Mouse (Mus musculus) layer of hippocampus, adult 11-12 months (tissue): ENCODE results near the gene Polr2c.

Experiments used
- DNase-seq: peaks from one replicate; pipeline ENCODE4 v3.0.0; 2022; ENCODE audit warnings: low spot score

The Polr2c gene

GRCm38 (mm10) chr8:94880742-94881141 is 23.5 kb downstream of the Polr2c start:
- DNase-seq: no peak

DNA sequence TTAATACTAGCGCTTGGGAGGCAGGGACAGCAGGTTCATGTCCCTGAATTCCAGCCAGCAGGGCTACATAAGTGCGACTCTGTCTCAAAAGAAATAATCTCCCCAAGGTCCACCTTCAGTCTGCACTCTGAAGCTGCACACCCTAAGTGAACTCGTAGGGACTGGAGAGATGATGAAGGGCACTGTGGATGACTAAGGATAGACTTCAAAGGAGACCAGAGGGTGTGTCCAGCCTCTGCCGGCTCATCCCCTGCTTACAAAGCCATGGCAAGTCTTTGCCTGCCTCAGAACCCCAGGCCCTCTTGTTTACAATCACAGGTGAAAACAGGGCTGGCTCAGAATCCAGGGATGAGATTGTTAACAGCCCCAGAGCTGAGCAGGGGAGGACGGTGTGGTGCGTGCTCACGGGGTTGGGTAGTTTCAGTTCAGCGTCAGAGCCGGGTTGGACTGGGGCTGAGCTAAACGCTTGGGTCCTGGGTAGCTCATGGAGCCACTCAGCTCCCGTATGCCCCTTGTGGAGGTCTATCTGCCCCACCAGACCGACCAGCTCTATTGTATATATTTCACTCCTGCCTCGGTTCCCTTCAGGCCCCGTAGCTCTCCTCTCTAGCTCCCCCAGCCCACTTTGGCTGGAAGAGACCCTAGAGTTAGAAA is 31.3 kb downstream of the Polr2c start:
- no peak for DNase-seq

DNA sequence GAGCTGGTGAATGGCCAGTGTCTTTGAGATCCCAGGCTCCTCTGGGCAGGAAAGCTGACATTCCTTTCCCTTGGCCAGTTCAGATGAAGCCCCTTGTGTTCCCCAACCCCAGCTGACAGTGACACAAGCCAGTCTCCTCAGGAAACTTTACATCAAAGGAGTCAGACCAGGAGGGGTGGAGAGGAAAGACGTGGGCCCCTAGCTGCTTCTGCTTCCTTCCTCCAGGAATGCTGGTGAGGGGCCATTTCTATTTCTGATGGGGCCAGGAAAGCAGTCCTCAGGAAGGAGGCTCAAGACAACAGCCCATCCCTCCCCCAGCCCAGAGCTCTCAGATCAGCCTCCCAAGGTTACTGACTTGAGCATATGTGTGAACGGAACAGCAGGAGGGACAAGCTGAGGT is 35.7 kb downstream of the Polr2c start:
- no peak for DNase-seq

DNA sequence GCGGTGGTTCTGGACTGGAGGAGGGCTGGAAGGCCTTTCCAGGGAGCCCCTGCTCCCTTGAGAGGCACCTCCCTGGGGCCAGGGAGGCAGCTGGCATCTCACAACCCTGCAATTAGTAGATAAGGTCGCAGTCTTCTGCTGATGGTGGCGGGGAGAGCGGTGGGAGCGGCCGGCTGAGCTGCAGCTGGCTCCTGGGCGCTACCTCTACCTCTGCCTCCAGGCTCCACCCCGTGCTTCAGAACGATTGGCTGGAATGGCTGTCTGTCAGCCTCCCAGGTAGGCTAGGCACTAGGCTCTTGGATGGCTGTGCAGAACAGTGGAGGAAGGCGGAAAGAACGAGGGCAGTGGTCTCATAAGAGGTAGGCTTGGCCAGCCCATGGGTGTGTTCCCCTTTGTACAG is 42.0 kb downstream of the Polr2c start:
- no peak for DNase-seq

GRCm38 (mm10) chr8:94900617-94901016 is 43.4 kb downstream of the Polr2c start:
- DNase-seq: no peak

- no peak for DNase-seq
Measured at GRCm38 (mm10) chr8:94901031-94901430, 43.8 kb downstream of the Polr2c start.

- no peak for DNase-seq
Measured at GRCm38 (mm10) chr8:94903709-94904108, 46.5 kb downstream of the Polr2c start.

DNA sequence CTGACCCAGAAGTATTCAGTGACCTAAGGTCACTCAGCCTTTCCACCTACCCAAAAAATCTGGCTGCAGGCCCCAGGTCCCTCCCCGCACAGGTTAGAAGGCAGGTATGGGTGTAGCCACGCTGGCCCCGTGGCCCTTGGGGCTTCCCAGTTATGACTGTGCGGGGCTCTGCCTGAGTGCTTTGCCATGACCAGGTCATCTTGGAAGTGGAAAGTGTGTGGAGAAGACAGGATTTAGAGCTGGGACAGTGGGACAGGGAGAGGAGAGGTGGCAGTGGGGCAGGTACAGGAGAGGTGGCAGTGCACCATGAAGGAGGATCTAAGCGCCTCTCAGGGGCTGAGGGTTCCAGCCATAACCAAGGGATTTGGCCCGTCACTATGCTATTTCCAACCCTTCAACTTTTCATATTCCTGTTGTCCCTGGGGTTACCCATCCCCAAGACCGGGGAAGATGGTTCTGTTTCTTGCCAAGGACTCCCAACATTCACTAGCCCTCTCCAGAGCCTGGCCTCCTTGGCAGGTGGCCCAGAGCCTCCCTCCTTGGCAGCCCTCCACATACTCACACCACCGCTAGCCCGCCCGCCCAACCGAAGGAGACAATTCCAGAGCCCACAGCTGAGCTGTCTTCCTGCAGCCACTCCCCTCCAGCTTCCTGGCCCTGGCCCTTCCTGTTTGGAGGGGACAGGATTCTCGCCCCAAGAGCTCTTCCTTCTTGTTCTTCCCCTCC is 47.4 kb downstream of the Polr2c start:
- DNase-seq: peak; percentile 36

DNA sequence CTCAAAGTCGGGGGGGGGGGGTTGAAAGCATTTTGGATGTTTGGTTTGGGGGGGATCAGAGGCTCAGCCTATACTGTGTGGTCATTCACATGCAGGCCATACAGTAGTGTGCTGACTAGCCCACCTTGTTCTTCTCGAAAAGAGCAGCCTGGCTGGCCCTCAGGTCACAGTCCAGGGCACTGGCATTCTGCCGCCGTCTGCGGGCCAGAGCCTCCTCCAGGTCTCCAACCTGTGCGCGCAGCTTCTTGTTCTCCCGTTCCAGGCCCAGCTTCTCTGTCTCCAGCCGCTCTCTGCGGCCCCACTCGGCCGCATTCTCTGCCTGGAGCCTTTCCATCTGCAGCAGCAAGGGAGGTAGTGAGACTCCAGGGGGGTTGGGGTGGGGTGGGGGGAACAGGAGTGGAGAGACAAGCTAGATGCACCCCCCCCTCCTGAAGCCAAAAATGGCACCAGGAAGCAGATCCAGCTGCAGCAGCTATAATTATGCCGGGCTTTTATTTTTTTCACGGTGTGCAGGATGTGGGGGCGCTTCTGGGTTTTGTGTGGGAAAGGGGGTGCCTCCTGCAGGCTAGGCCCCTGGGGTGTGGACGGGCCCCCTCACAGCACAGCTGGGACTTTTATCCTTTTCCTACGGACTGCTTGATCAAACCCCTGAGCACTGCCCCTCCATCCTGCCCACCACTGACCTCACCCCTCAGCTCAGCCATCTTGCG is 50.5 kb downstream of the Polr2c start:
- no peak for DNase-seq

- DNase-seq: peak; percentile 77
Measured at GRCm38 (mm10) chr8:94908847-94909246, 51.6 kb downstream of the Polr2c start.

DNA sequence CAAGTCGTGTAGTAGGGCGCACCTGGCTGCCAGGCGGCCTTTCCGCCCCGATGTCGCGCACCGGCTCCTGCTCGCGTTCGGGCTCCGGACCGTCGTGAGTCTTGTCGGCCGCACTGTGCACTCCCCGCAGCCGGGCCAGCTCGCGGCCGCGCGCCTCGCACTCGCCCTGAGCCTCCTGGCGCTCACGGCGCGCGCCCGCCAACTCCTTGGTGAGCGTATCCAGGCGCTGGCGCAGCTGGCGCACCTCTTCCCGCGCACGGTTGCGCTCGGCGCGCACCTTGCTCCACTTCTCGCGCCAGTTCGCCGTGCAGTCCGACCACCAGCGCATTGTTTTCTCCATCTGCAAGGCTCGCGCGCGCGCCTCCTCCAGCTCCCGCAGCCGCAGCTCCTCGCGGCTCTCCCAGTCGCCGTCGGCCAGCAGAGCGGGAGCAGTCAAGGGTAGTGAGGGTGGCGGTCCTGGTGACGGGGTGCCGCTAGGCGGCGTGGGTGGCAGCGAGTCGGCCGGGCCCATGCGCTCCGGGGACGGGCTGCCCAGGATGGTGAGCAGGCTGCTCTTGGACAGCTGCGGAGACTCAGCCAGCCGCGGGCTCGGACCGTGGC is 55.9 kb downstream of the Polr2c start:
- peak; percentile 48 for DNase-seq

GRCm38 (mm10) chr8:94914256-94914655 is 57.0 kb downstream of the Polr2c start:
- no peak for DNase-seq

- no peak for DNase-seq
Measured at GRCm38 (mm10) chr8:94914701-94915101, 57.5 kb downstream of the Polr2c start.

DNA sequence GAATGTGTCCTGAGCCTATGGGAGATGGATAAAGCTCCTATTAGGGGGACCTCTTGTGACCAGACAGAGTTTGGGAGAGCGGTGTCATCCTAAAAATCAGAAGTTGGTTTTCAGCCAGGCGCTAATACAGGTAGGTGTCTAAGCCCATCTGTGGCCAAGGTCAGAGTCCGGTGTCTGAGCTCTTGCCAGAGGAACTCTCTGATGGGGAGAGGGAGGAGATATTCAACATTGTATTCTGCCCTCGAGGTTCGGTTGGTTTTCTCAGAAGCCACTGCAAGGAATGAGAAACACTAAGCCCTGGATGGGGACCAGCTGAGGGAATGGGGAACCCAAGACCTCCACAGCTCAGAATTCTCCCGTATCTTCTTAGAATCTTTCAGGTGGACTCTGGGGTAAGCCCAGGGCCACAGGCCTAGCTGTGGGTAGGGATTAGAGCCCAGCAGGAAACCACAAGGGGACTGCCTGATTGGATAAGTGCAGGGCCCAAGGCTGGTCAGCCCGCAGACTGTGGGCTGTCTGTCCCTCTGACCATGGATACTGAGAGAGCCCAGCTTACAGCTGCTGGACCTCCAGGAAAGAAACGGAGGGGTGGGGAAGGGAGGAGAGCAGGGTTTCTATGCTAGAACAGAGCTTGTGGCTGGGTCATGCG is 59.2 kb downstream of the Polr2c start:
- no peak for DNase-seq

GRCm38 (mm10) chr8:94916960-94917324 is 59.7 kb downstream of the Polr2c start:
- DNase-seq: no peak

DNA sequence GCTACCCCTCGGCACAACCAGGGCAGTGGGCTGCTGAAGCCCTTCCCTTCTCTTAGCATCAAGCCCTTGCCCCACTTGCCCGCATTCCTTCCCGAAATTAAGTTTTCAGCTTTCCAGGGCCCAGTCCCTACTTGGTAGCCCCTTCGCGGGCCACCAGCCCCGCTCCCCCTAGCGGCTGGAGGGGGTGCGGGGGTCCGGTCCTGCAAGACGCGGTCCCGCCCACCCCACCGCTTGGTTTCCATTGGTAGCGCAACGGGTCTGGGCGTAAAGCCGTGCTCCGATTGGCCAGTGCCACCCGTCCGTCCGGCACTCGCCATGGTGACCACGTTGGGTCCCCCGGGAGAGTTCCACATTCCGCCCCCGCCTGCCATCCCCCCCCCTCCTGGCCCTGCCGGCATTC is 60.1 kb downstream of the Polr2c start:
- peak; percentile 85 for DNase-seq

DNA sequence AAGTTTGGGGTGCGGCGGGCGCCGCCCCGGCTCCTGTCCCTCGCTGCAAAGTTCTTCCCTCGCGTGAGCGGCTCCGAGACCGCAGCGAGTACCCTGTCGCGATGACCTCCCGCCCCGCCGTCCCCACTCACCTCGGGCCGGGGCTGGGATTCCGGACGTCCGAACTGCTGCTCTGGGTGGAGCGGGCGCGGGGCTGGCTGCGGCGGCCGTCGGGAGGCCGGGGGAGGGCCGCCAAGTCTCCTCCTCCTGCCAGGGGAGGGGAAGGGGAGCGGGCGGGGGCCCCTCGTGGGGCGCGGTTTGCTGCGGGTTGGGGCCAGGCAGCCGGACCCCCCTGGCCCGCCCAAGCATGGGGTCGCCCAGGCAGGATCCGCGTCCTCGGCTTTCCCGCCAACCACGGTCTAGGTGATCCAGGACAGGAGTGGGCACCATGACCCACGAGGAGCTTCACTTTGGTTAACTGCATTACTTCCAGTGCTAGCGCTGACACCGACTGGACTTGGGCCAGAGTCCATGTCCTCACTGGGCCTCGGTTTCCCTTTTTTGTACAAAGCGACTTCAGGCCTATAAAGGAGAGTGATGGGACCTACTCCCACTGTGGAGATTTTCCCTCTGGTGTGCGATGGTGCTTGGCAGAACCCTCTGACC is 60.7 kb downstream of the Polr2c start, which contains the start of gene Ccdc102a:
Gene Ccdc102a (minus strand): TSS at position 248 of the 645 bp plus-strand sequence.
- no peak for DNase-seq

DNA sequence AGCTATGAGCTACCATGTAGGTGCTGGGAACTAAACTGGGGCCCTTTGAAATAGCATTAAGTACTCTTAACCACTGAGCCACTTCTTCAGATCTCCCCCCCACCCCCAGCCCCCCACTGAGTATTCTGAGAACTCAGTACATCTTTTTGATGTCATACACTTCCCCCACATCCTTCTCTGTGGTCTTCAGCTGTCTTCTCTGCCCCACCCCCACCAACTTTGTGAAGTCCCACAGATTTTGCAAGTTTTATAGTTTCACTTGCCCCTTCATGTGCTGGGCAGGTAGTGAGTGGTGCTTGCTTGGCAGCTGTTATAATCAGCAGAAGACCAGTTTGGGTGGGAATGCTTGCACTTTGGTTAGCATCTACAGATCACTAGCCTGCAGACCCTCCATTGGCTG is 62.0 kb downstream of the Polr2c start:
- DNase-seq: no peak

DNA sequence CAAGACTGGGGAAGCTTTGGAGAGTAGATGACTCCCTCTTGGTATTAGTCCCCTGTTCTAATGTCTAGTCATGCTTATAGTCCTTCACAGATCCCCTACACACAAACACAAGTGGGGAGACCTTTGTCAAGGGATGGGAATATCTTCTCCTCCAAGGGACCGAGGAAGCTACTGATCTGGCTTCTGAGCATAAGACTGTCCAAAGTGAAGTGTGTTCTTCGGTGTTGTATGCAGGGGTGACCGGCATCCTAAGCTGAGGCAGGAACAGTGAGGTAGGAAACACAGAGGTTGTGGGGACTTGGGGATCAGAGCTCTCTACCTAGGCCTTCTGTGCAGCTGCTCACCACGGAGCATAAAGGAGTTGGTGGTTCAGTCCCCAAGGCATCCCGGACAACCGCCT is 64.9 kb downstream of the Polr2c start:
- DNase-seq: no peak

- no peak for DNase-seq
Measured at GRCm38 (mm10) chr8:94922602-94923001, 65.4 kb downstream of the Polr2c start.
